Mouse (Mus musculus) brain, embryonic 14.5 days (tissue): Measurements from ENCODE around the gene Samd13.

ENCODE experiments used
- CTCF ChIP-seq: fragments of 200-500 bp; IDR thresholded peaks from 2 replicates; pipeline ENCODE4 v1.5.1; 2012; ENCODE audit warnings: inconsistent platforms, mild to moderate bottlenecking, moderate library complexity, borderline replicate concordance; ENCODE audit not compliant: insufficient read depth, insufficient read length; ENCODE audit errors: extremely low read depth
- POLR2A ChIP-seq: fragments of 200-500 bp; IDR thresholded peaks from 2 replicates; pipeline ENCODE4 v1.6.1; 2012; ENCODE audit warnings: mild to moderate bottlenecking, inconsistent platforms, borderline replicate concordance; ENCODE audit not compliant: poor library complexity, insufficient read depth, insufficient read length, severe bottlenecking; ENCODE audit errors: extremely low read depth

GRCm38 (mm10) chr3:146611821-146612220 lies 73.6 kb downstream of the Samd13 start:
- TF ChIP-seq CTCF (no peak), POLR2A (no peak)
